Mouse (Mus musculus) heart, postnatal 0 days (tissue): Measurements from ENCODE around the gene Rnf227.

Source experiments
- CTCF ChIP-seq: IDR thresholded peaks from 2 replicates; pipeline ENCODE4 v1.5.1; 2016; ENCODE audit warnings: antibody characterized with exemption, control low read depth, low read depth
- EP300 ChIP-seq: IDR thresholded peaks from 2 replicates; pipeline ENCODE4 v1.6.1; 2016; ENCODE audit warnings: antibody characterized with exemption, low read depth

- no peak for TF ChIP-seq CTCF
- no peak for TF ChIP-seq EP300
Observed at GRCm38 (mm10) chr11:69369215-69369989, 29.1 kb downstream of the Rnf227 start, which contains the start of gene Chd3.
